24 mouse cellular contexts compared by ENCODE assay signal in the genomic region with DNA sequence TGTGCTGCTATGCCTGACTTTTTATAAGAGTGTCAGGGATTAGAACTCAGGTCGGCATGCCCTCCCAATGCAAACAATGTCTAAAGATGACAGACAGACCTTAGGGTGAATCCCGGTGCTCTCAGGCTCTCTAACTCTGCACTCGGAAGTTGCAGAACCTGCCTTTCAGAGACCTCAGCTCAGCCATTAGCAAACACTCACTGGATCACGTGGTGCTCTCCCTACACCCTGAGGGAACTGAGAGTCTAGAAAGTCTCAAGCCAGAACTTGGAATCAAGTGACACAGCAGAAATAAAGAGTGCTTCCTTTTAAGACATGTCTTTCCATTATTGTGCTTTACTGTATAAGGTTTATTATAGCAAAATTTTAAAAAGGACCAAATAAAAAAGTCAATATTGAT. TPM values are rescaled to one million over a fixed set of nuclear protein-coding genes. Genes with fewer than 3 reads are reported as not detected.
A peak's percentile ranks its signal among the peaks of the same experiment; 100 is the strongest.
DNase-seq lines count a peak whose midpoint lies in the region; ATAC-seq and TF ChIP-seq lines count a peak whose summit lies in the region.
"Had no signal": no experiment of that assay in that cellular context is flagged by ENCODE, and none has a peak within 500 bp of the region (broad histone marks: within the 10 kb centered on the region; RNA-seq: fewer than 3 reads in every experiment).

No protein-coding gene starts in this region.

- H3K4me2 ChIP-seq in lung, embryonic 14.5 days, result no peak overlapping the region
- H3K4me2 ChIP-seq in stomach, embryonic 16.5 days (ENCODE audit: low read depth, low read length), result no peak overlapping the region
- H3K4me2 ChIP-seq: embryonic facial prominence, embryonic 15.5 days; hindbrain, embryonic 15.5 days; liver, embryonic 12.5 days; lung, embryonic 15.5 days; midbrain, embryonic 15.5 days had no signal

- H3K27me3 ChIP-seq in lung, embryonic 14.5 days (ENCODE audit: insufficient read depth, low read length), result no peaks in the 10 kb centered on the region
- H3K27me3 ChIP-seq in stomach, embryonic 16.5 days (ENCODE audit: control insufficient read depth, insufficient read depth, low read length), result no peaks in the 10 kb centered on the region
- H3K27me3 ChIP-seq: embryonic facial prominence, embryonic 15.5 days; hindbrain, embryonic 15.5 days; liver, embryonic 12.5 days; lung, embryonic 15.5 days; midbrain, embryonic 15.5 days had no signal

- ATAC-seq in lung, embryonic 14.5 days (ENCODE audit: insufficient read depth), result no peak
- ATAC-seq in stomach, embryonic 16.5 days (ENCODE audit: insufficient read depth, low FRiP score), result no peak
- ATAC-seq in activated CD4-positive, CD25-positive, alpha-beta regulatory T cell, adult 4 months, result no peak
- ATAC-seq: liver, embryonic 12.5 days; midbrain, embryonic 15.5 days had no signal

- H3K4me3 ChIP-seq in gastrocnemius, adult 2 months, result peak overlapping the region; percentile 24; the same call in 1 of the 2 replicates
- no peak overlapping the region for H3K4me3 ChIP-seq in lung, embryonic 14.5 days (ENCODE audit: low read depth, low read length)
- no peak overlapping the region for H3K4me3 ChIP-seq in stomach, embryonic 16.5 days (replicated peaks; ENCODE audit: low read length)
- H3K4me3 ChIP-seq: embryonic facial prominence, embryonic 15.5 days; heart, embryonic 10.5 days; hindbrain, embryonic 15.5 days; left cerebral cortex, adult 2 months; liver, embryonic 12.5 days; lung, embryonic 15.5 days; midbrain, embryonic 15.5 days had no signal

- peak overlapping the region; percentile 25 for H3K27ac ChIP-seq in gastrocnemius, adult 2 months
- H3K27ac ChIP-seq in lung, embryonic 14.5 days (ENCODE audit: low read depth), result no peak overlapping the region
- peak overlapping the region; percentile 62; the same call in 1 of the 2 replicates for H3K27ac ChIP-seq in stomach, embryonic 16.5 days (ENCODE audit: low read length)
- H3K27ac ChIP-seq: embryonic facial prominence, embryonic 15.5 days; heart, embryonic 10.5 days; hindbrain, embryonic 15.5 days; left cerebral cortex, adult 2 months; liver, embryonic 12.5 days; lung, embryonic 15.5 days; midbrain, embryonic 15.5 days had no signal

- H3K9ac ChIP-seq in lung, embryonic 14.5 days, result no peak overlapping the region
- H3K9ac ChIP-seq in stomach, embryonic 16.5 days (ENCODE audit: low read length), result no peak overlapping the region
- H3K9ac ChIP-seq: embryonic facial prominence, embryonic 15.5 days; hindbrain, embryonic 15.5 days; liver, embryonic 12.5 days; lung, embryonic 15.5 days; midbrain, embryonic 15.5 days had no signal

- intact Hi-C loops in gastrocnemius, adult 2 months (cut with DNase I), result no loop called here

- peaks cover 32% of the 10 kb centered on the region for H3K4me1 ChIP-seq in lung, embryonic 14.5 days (ENCODE audit: insufficient read depth)
- H3K4me1 ChIP-seq in stomach, embryonic 16.5 days (ENCODE audit: control insufficient read depth, insufficient read depth, low read length), result peaks cover 34% of the 10 kb centered on the region

- 37% methylated on average over 4 of the region's 4 CpGs for WGBS in lung, embryonic 14.5 days
- WGBS in stomach, embryonic 16.5 days, result 41% methylated on average over 4 of the region's 4 CpGs

- H3K9me3 ChIP-seq in lung, embryonic 14.5 days (ENCODE audit: low read depth, low read length), result no peaks in the 10 kb centered on the region
- no peaks in the 10 kb centered on the region for H3K9me3 ChIP-seq in stomach, embryonic 16.5 days (replicated peaks; ENCODE audit: control insufficient read depth, low read length)
- H3K9me3 ChIP-seq: embryonic facial prominence, embryonic 15.5 days; heart, embryonic 10.5 days; hindbrain, embryonic 15.5 days; liver, embryonic 12.5 days; lung, embryonic 15.5 days; midbrain, embryonic 15.5 days had no signal

- no peak for DNase-seq in gastrocnemius, adult 2 months
- DNase-seq in gastrocnemius, adult 8-10 months (ENCODE audit: low spot score in 2 of 2), result no peak
- peak; percentile 49 for DNase-seq in lung, embryonic 14.5 days
- no peak for DNase-seq in lung, postnatal 10 days
- peak; percentile 68 for DNase-seq in lung, postnatal 36 days
- DNase-seq in right cerebral cortex, postnatal 14 days, result no peak
- DNase-seq: adrenal gland, postnatal 25 days; B cell, adult 2 months; cerebellum, adult 8-10 months; cerebellum, postnatal 36 days; embryo, embryonic 11 days; kidney, adult 8-10 months; kidney, postnatal 36 days; layer of hippocampus, adult 9-11 months; thymus, postnatal 14 days had no signal

- H3K36me3 ChIP-seq in lung, embryonic 14.5 days (ENCODE audit: insufficient read depth), result no peaks in the 10 kb centered on the region
- H3K36me3 ChIP-seq in stomach, embryonic 16.5 days (ENCODE audit: control insufficient read depth, insufficient read depth, low read length), result no peaks in the 10 kb centered on the region
- H3K36me3 ChIP-seq: embryonic facial prominence, embryonic 15.5 days; hindbrain, embryonic 15.5 days; liver, embryonic 12.5 days; lung, embryonic 15.5 days; midbrain, embryonic 15.5 days had no signal

- TF ChIP-seq CTCF in gastrocnemius, adult 2 months (IDR thresholded peaks at IDR 0.05), result no peak
- no peak for TF ChIP-seq CTCF in lung, embryonic 14.5 days (IDR thresholded peaks at IDR 0.05; ENCODE audit: low read depth)

RNA-seq across cellular contexts. Expression of gene Pdcd4, which starts 37.1 kb away (rescaled TPM):
- 10 to 100 TPM; 14.8 to 16.8 TPM for total RNA-seq in gastrocnemius, adult 2 months (2021)
- 10 to 100 TPM; 12.9 to 22.3 (median 16.3) TPM for total RNA-seq in gastrocnemius, adult 8-10 months (2022)
- polyA plus RNA-seq in lung, embryonic 14.5 days (2014; fragmentation: Nextera tagmentation; extraction: Ambion mirVana), result 101 and 104 TPM in 2 replicates
- 94.1 and 101 TPM in 2 replicates for polyA plus RNA-seq in stomach, embryonic 16.5 days (2015; fragmentation: Nextera tagmentation; extraction: Ambion mirVana)
- 100 to 1,000 TPM; 479 to 707 TPM for polyA plus RNA-seq in activated CD4-positive, CD25-positive, alpha-beta regulatory T cell, adult 4 months (2017; shearing (Covaris generic))

Comparison
In these comparisons a context has a peak if more than half of its experiments do, and no peak if none do; other contexts are left out.
1. DNase-seq: peak in lung, embryonic 14.5 days (single experiment) and lung, postnatal 36 days (single experiment); none in gastrocnemius, adult 2 months (single experiment), gastrocnemius, adult 8-10 months (0 of 2), lung, postnatal 10 days (single experiment) and right cerebral cortex, postnatal 14 days (single experiment).